Mouse (Mus musculus) hindbrain, embryonic 10.5 days (tissue): ENCODE measurements around the gene Mitf. TPM values are rescaled to one million over a fixed set of nuclear protein-coding genes. Genes with fewer than 3 reads are reported as not detected.

ENCODE experiments used
- DNase-seq: peaks from one replicate; pipeline ENCODE4 v3.0.0-alpha.2; 2017; ENCODE audit warnings: low spot score
- H3K27ac ChIP-seq: fragments of 300-500 bp; sonication (generic); 2 replicates; pipeline ENCODE4 v1.5.1; 2016; ENCODE audit warnings: mild to moderate bottlenecking, moderate library complexity
- H3K27me3 ChIP-seq: fragments of 300-500 bp; sonication (generic); 2 replicates; pipeline ENCODE4 v1.6.1; 2016; ENCODE audit warnings: mild to moderate bottlenecking; ENCODE audit not compliant: poor library complexity, insufficient read depth, severe bottlenecking
- H3K36me3 ChIP-seq: fragments of 300-500 bp; sonication (generic); 2 replicates; pipeline ENCODE4 v1.6.1; 2016; ENCODE audit warnings: mild to moderate bottlenecking, moderate library complexity
- H3K4me1 ChIP-seq: fragments of 300-500 bp; sonication (generic); replicated peaks from 2 replicates; pipeline ENCODE4 v1.6.1; 2016; ENCODE audit warnings: mild to moderate bottlenecking
- H3K4me3 ChIP-seq: fragments of 300-500 bp; sonication (generic); 2 replicates; pipeline ENCODE4 v1.5.1; 2016; ENCODE audit warnings: mild to moderate bottlenecking, moderate library complexity
- H3K9me3 ChIP-seq: fragments of 300-500 bp; sonication (generic); 2 replicates; pipeline ENCODE4 v1.6.1; 2016; ENCODE audit warnings: mild to moderate bottlenecking, moderate library complexity
- WGBS: fragments of 180-500 bp; shearing (Covaris S2); methylation state at CpG from one replicate; pipeline ENCODE4 v1.1.7; 2016; 5-methylcytosine and 5-hydroxymethylcytosine counted together
- polyA plus RNA-seq: library from polyadenylated mRNA; unstranded; fragments of >200 nt; fragmentation: Nextera tagmentation; extraction: Ambion mirVana; gene quantifications from 2 replicates; pipeline ENCODE4 v1.2.1, GENCODE M21; 2016

Mitf gene
- polyA plus RNA-seq, 1 experiment from 2014 or later: 1.4 TPM

DNA sequence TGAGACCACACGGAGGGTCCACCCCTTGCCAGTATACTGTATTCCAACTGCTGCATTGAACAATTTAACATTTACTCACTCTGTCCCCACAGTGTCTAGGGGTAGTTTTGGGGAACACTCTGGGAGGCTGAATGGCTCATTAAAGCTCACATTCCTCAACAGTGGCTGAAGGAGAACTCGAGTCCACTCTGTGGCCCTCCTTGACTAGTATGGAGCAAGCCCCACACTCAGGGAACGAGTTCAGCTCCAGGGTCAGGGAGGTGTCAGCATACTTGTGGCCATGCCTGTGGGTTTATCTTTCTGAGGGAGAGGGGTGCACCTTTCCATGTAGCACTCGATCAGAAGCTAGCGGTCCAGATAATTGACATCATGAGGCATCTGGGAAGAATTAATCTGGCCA is 130.3 kb downstream of the Mitf start:
- H3K27ac ChIP-seq: no peak overlapping the region
- WGBS: 84% methylated on average over 5 of the region's 5 CpGs
- DNase-seq: no peak

DNA sequence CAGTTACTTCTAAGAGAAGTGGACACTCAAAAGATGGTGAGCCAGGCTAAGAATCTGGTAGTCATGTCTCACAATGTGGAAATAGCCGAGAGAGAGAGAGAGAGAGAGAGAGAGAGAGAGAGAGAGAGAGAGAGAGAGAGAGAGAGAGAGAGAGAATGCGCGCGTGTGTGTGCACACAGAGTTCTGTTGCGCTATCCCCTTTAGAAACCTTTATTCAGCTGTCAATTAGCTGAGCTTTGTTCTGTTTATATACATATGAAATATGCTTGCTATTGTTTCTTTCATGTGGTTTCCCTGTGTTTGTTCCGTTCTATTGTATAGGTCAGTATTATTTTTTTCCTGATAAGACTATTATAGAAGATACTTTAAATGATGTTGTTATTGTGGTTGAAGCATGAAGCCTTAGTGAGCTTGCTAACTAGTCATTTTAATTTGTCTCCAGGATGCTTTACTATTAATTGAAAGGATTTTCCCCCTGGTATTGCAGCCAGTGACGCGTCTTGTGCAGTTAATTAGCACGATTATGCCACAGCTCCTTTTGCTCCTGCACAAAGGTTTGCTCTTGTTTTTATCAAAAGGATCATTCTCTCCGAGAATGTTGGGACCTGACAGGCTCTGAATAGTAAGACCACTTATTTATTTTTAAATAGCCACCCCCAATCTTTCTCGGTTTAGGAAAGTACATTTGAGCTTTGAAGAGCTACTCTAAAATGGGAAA is 131.2 kb downstream of the Mitf start:
- Histone ChIP-seq H3K27ac (no peak overlapping the region), H3K36me3 (no peaks in the 10 kb centered on the region), H3K4me1 (peaks cover 19% of the 10 kb centered on the region), H3K4me3 (no peak overlapping the region), H3K27me3 (no peaks in the 10 kb centered on the region), H3K9me3 (no peaks in the 10 kb centered on the region)
- DNase-seq: no peak
- WGBS: 61% methylated on average over 11 of the region's 11 CpGs

More for the DNA sequence above, 130.3 kb downstream of the Mitf start:
- H3K27me3 ChIP-seq: no peaks in the 10 kb centered on the region
- no peak overlapping the region for H3K4me3 ChIP-seq
- no peaks in the 10 kb centered on the region for H3K36me3 ChIP-seq
- peaks cover 19% of the 10 kb centered on the region for H3K4me1 ChIP-seq
- H3K9me3 ChIP-seq: no peaks in the 10 kb centered on the region

DNA sequence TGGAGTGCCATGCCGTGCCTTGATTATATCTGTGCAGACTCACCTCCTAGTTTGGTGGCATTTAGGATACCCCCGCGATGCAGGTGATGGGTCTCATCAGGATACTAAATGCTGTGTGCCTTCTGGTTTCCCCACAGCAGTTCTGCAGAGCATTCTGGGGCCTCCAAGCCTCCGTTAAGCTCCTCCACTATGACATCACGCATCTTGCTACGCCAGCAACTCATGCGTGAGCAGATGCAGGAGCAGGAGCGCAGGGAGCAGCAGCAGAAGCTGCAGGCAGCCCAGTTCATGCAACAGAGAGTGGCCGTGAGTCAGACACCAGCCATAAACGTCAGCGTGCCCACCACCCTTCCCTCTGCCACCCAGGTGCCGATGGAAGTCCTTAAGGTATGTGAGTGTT is 134.1 kb downstream of the Mitf start:
- Histone ChIP-seq H3K27me3 (no peaks in the 10 kb centered on the region), H3K27ac (no peak overlapping the region), H3K4me1 (peaks cover 19% of the 10 kb centered on the region), H3K4me3 (no peak overlapping the region), H3K36me3 (no peaks in the 10 kb centered on the region), H3K9me3 (no peaks in the 10 kb centered on the region)
- WGBS: 89% methylated on average over 12 of the region's 12 CpGs
- DNase-seq: no peak

- H3K4me3 ChIP-seq: no peak overlapping the region
- DNase-seq: no peak
- WGBS: 82% methylated on average over 13 of the region's 13 CpGs
- peaks cover 2% of the 10 kb centered on the region; the same call in 1 of the 2 replicates for H3K4me1 ChIP-seq
- H3K9me3 ChIP-seq: no peaks in the 10 kb centered on the region
- no peak overlapping the region for H3K27ac ChIP-seq
- no peaks in the 10 kb centered on the region for H3K36me3 ChIP-seq
- no peaks in the 10 kb centered on the region for H3K27me3 ChIP-seq
These were observed 143.4 kb downstream of the Mitf start for GRCm38 (mm10) chr6:97950033-97950881.

DNA sequence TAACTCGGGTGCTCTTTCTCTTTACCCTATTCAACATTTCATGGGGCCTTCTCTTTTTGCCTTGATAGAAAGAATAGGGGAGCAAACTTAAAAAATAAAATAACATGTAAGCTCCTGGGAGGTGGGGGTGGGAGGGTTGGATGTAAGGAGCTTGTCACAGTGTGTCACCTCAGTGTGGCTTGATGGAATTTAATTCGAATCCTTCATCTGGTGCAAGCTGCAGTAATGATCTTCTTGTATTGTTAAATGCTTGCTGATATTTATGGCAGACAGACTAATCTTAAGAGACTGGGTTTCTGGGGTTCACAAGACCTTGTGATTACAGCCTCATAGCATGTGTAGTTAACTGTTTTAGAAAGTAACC is 144.0 kb downstream of the Mitf start:
- Histone ChIP-seq H3K36me3 (no peaks in the 10 kb centered on the region), H3K27ac (no peak overlapping the region), H3K4me1 (peaks cover 2% of the 10 kb centered on the region; the same call in 1 of the 2 replicates), H3K27me3 (no peaks in the 10 kb centered on the region), H3K9me3 (no peaks in the 10 kb centered on the region), H3K4me3 (no peak overlapping the region)
- WGBS: 78% methylated on average over 2 of the region's 2 CpGs
- DNase-seq: no peak

DNA sequence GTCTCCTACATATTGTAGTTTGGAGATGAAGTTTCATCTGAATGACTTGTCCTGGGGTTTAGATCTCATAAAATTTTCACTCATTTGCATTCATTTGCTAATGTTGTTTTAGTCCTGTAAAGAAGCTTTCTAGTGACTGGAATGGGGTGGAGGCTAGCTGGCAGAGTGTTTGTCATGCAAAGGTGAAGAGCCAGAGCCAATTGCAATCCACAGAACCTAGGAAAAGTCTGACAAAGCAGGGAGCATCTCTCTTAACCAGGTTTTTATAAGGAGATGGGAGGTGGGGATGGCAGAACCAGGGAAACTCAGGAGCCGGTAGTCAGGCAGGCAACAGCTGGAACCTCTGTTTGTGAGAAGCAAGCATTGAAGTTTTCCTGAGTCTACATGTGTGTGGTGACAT is 144.9 kb downstream of the Mitf start:
- Histone ChIP-seq H3K4me3 (no peak overlapping the region), H3K9me3 (no peaks in the 10 kb centered on the region), H3K27ac (no peak overlapping the region), H3K27me3 (no peaks in the 10 kb centered on the region), H3K4me1 (peaks cover 2% of the 10 kb centered on the region; the same call in 1 of the 2 replicates), H3K36me3 (no peaks in the 10 kb centered on the region)
- no peak for DNase-seq
- 50% methylated on average over 1 of the region's 1 CpGs for whole genome bisulfite sequencing

- Histone ChIP-seq H3K4me1 (peaks cover 2% of the 10 kb centered on the region; the same call in 1 of the 2 replicates), H3K9me3 (no peaks in the 10 kb centered on the region), H3K27me3 (no peaks in the 10 kb centered on the region), H3K27ac (no peak overlapping the region), H3K4me3 (no peak overlapping the region), H3K36me3 (no peaks in the 10 kb centered on the region)
- DNase-seq: no peak
- WGBS: 85% methylated on average over 8 of the region's 8 CpGs
These were observed 146.0 kb downstream of the Mitf start for GRCm38 (mm10) chr6:97952845-97953244.

GRCm38 (mm10) chr6:97956121-97956520 is 149.3 kb downstream of the Mitf start:
- 89% methylated on average over 6 of the region's 6 CpGs for WGBS
- no peaks in the 10 kb centered on the region for H3K27me3 ChIP-seq
- no peak overlapping the region for H3K27ac ChIP-seq
- DNase-seq: no peak
- no peaks in the 10 kb centered on the region for H3K9me3 ChIP-seq
- no peaks in the 10 kb centered on the region for H3K36me3 ChIP-seq
- no peaks in the 10 kb centered on the region; the same call in 1 of the 2 replicates for H3K4me1 ChIP-seq
- no peak overlapping the region for H3K4me3 ChIP-seq

DNA sequence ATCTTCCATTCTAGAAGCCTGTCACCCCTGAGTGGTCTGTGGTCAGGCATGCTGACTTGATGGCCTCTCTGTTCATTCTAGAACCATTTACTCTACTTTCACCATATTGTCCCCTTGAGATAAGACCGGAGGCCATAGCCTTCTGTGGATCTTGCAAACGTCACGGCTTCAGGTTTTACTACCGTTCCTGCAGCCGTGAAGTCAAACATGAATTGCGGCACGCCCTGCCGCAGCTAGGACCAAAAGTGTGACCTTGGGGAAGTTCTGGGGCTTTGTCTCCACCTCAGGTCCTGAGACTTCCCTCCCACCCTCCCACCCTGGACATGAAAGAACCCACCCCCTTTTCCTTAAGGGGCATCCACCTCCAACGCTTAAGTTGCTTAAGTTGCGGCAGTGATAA is 149.8 kb downstream of the Mitf start:
- 92% methylated on average over 10 of the region's 10 CpGs for WGBS
- no peak overlapping the region for H3K27ac ChIP-seq
- H3K4me1 ChIP-seq: peaks cover 3% of the 10 kb centered on the region
- H3K9me3 ChIP-seq: no peaks in the 10 kb centered on the region
- DNase-seq: no peak
- no peaks in the 10 kb centered on the region for H3K36me3 ChIP-seq
- no peak overlapping the region for H3K4me3 ChIP-seq
- no peaks in the 10 kb centered on the region for H3K27me3 ChIP-seq

DNA sequence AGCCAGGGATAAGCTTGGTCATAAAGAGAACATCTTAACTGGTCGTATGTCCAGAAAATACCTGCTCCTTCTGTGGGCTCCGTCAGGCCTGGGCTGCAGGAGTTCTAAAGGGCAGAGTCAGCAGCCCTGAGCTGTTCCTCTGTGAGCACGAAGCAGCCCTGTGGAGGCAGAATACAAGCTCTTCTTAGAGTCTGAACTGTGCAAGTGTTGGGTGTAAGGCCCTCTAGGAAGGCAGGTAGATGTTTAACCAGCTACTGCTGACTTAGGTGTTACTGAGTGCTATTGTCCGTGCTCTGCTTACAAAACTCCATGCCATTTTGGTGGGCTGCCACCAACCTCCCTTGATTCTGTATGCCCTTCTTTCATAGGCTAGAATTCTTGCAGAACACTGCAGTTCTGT is 151.4 kb downstream of the Mitf start:
- Histone ChIP-seq H3K9me3 (no peaks in the 10 kb centered on the region), H3K4me3 (no peak overlapping the region), H3K27me3 (no peaks in the 10 kb centered on the region), H3K4me1 (peaks cover 11% of the 10 kb centered on the region), H3K27ac (no peak overlapping the region), H3K36me3 (no peaks in the 10 kb centered on the region)
- no peak for DNase-seq
- 81% methylated on average over 4 of the region's 4 CpGs for WGBS

GRCm38 (mm10) chr6:97961776-97962175 is 154.9 kb downstream of the Mitf start:
- H3K4me3 ChIP-seq: no peak overlapping the region
- no peaks in the 10 kb centered on the region for H3K36me3 ChIP-seq
- peaks cover 11% of the 10 kb centered on the region for H3K4me1 ChIP-seq
- no peaks in the 10 kb centered on the region for H3K27me3 ChIP-seq
- no peaks in the 10 kb centered on the region for H3K9me3 ChIP-seq
- no peak overlapping the region for H3K27ac ChIP-seq
- WGBS: 33% methylated on average over 2 of the region's 2 CpGs
- no peak for DNase-seq

DNA sequence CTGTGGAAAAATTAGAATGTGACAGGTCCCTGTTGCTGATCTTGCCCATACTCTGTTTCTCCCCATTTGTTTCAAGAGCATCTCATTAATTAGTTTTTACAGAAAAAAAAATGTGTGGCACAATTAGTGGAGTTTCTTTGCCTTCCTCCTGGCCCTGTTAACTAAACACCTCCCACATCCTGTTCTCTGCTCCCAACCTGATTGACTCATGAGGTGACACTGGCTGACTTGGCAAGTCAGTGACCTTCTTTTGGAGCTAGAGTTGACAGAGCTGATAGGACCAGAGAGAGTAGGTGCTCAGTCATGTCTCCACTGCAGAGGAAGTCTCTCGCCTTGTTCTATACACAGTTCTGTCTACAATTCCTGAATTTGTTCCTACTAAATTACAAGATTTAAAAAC is 155.5 kb downstream of the Mitf start:
- WGBS: 82% methylated on average over 1 of the region's 1 CpGs
- Histone ChIP-seq H3K9me3 (no peaks in the 10 kb centered on the region), H3K27me3 (no peaks in the 10 kb centered on the region), H3K36me3 (no peaks in the 10 kb centered on the region), H3K4me1 (peaks cover 11% of the 10 kb centered on the region), H3K4me3 (no peak overlapping the region), H3K27ac (no peak overlapping the region)
- DNase-seq: no peak

DNA sequence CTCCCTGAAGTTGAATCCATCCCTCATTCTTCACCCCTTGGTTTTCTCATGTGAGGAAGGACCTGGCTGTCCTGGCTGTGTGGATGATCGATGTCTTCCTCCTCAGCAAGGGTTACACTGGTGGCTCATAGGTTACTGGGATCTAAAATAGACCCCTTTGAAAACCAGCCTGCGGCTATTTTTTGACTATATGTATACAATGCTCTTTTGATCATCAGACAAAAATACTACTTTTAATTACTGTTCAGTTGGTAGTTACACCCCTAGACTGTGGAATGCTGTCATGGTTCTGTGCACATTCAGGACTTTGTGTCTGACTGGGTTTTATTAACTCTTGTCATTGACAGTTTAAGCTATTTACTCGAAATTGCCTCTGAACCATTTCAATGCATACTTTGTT is 157.9 kb downstream of the Mitf start:
- 67% methylated on average over 3 of the region's 3 CpGs for WGBS
- no peak for DNase-seq
- no peaks in the 10 kb centered on the region for H3K27me3 ChIP-seq
- no peaks in the 10 kb centered on the region for H3K9me3 ChIP-seq
- no peaks in the 10 kb centered on the region for H3K36me3 ChIP-seq
- no peak overlapping the region for H3K27ac ChIP-seq
- no peak overlapping the region for H3K4me3 ChIP-seq
- peaks cover 11% of the 10 kb centered on the region for H3K4me1 ChIP-seq
